In the genomic region with DNA sequence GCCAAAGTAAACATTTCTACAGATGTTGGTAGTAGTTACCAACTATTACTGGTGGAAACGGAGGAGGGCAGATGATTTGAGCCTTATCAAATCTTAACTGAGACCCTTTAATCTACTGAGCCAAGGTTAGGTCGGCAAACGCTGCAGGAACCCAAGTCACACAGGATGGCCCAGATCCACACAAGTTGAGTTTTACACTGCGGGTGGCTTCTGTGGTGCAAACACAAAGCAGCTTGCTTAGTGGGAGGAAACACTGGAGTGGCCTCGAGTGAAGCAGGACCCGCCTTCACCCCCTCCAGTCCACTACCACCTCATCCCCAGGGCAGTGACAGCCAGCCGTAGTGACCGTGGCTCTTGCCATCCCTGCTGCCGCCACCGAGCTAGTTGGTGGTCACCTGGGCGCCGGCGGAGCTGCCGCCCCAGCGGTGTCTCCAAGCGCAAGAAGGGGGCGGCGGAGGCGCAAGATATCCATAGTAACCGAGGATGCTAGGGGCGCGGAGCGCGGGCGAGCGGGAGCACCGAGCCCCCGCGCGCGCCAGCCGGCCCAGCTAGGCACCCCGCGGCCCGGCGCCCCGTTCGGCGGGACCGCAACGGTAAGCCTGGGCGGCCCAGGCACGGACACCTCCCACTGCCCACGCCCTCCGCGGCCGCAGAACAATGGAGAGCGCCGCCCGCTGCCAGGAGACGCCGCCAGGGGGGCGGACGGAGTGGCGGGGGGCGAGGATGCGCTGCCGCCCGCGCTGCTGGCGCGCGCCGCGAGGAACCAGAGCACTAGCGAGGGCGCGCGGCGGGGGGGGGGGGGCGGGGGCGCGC, we compare ENCODE assay signal across 8 mouse cellular contexts.
DNase-seq lines count a peak whose midpoint lies in the region; ATAC-seq and TF ChIP-seq lines count a peak whose summit lies in the region.

No protein-coding gene starts in this region.

- intact Hi-C loops in heart, postnatal 25 days (cut with DNase I): no loop called here

- TF ChIP-seq CTCF in cerebellum, adult 2 months (IDR thresholded peaks at IDR 0.05; ENCODE audit: borderline replicate concordance, insufficient read depth, low read depth, low read length): no peak
- TF ChIP-seq CTCF in midbrain, postnatal 0 days (IDR thresholded peaks at IDR 0.05): no peak; the same call in 1 of the 2 replicates

- TF ChIP-seq POLR2A in cerebellum, adult 2 months (IDR thresholded peaks at IDR 0.05; ENCODE audit: borderline replicate concordance, insufficient read depth, low read length): no peak

- H3K4me2 ChIP-seq in midbrain, postnatal 0 days (ENCODE audit: low read depth, low read length, poor library complexity, severe bottlenecking): peak overlapping the region; percentile 73

- peaks cover 13% of the 10 kb centered on the region for H3K4me1 ChIP-seq in heart, embryonic 10.5 days
- no peaks in the 10 kb centered on the region; the same call in 1 of the 2 replicates for H3K4me1 ChIP-seq in cerebellum, adult 2 months (ENCODE audit: control insufficient read depth, insufficient read depth, low read length)
- H3K4me1 ChIP-seq in midbrain, postnatal 0 days (ENCODE audit: insufficient read depth, low read length): peaks cover 8% of the 10 kb centered on the region; the same call in 1 of the 2 replicates

- no peaks in the 10 kb centered on the region for H3K9me3 ChIP-seq in heart, embryonic 10.5 days
- no peaks in the 10 kb centered on the region for H3K9me3 ChIP-seq in midbrain, postnatal 0 days (ENCODE audit: low read length)

- H3K27me3 ChIP-seq in heart, embryonic 10.5 days (ENCODE audit: insufficient read depth, poor library complexity, severe bottlenecking): peaks cover 65% of the 10 kb centered on the region
- H3K27me3 ChIP-seq in cerebellum, adult 2 months (ENCODE audit: control insufficient read depth, insufficient read depth, low read length): no peaks in the 10 kb centered on the region
- H3K27me3 ChIP-seq in midbrain, postnatal 0 days (ENCODE audit: insufficient read depth, low read length): no peaks in the 10 kb centered on the region

- H3K9ac ChIP-seq in midbrain, postnatal 0 days (replicated peaks; ENCODE audit: low read length, poor library complexity, severe bottlenecking): peak overlapping the region; percentile 74

- peak overlapping the region; percentile 73 for H3K4me3 ChIP-seq in heart, embryonic 10.5 days
- peak overlapping the region; percentile 62 for H3K4me3 ChIP-seq in cerebellum, adult 2 months (replicated peaks; ENCODE audit: insufficient read depth, low read depth, low read length)
- H3K4me3 ChIP-seq in midbrain, postnatal 0 days (ENCODE audit: low read depth, low read length): peak overlapping the region; percentile 46

- ATAC-seq in midbrain, postnatal 0 days (ENCODE audit: low FRiP score): peak; percentile 85

- under 1% methylated on average over 51 of the region's 73 CpGs for WGBS in heart, embryonic 10.5 days
- 2% methylated on average over 56 of the region's 73 CpGs for WGBS in cerebellum, adult 2 months
- WGBS in midbrain, postnatal 0 days: 1% methylated on average over 21 of the region's 73 CpGs

- no peaks in the 10 kb centered on the region for H3K36me3 ChIP-seq in heart, embryonic 10.5 days
- no peaks in the 10 kb centered on the region for H3K36me3 ChIP-seq in midbrain, postnatal 0 days (ENCODE audit: insufficient read depth, low read length)

- no peak overlapping the region for H3K27ac ChIP-seq in heart, embryonic 10.5 days
- peak overlapping the region; percentile 52 for H3K27ac ChIP-seq in cerebellum, adult 2 months (ENCODE audit: insufficient read depth, low read length)
- H3K27ac ChIP-seq in midbrain, postnatal 0 days (ENCODE audit: low read depth, low read length): peak overlapping the region; percentile 88

- DNase-seq in heart, embryonic 10.5 days (ENCODE audit: low spot score): no peak
- no peak for DNase-seq in heart, postnatal 25 days (ENCODE audit: low spot score)
- DNase-seq in cerebellum, adult 2 months: peak; percentile 53 to 62
- DNase-seq in frontal cortex, postnatal 10 days (ENCODE audit: low spot score in 2 of 2): peak; percentile 41 to 67
- peak; percentile 41 for DNase-seq in left cerebral cortex, adult 11 months (ENCODE audit: low spot score)
- peak; percentile 71 for DNase-seq in midbrain, postnatal 0 days (ENCODE audit: low spot score)
- DNase-seq in urinary bladder, postnatal 25 days (ENCODE audit: low spot score): no peak
- DNase-seq in urinary bladder, postnatal 4 days (ENCODE audit: low spot score in 2 of 2): no peak

Comparison
In these comparisons a context has a peak if more than half of its experiments do, and no peak if none do; other contexts are left out.
1. DNase-seq: peak in cerebellum, adult 2 months (2 of 2), frontal cortex, postnatal 10 days (2 of 2), left cerebral cortex, adult 11 months (single experiment) and midbrain, postnatal 0 days (single experiment); none in heart, embryonic 10.5 days (single experiment), heart, postnatal 25 days (single experiment), urinary bladder, postnatal 25 days (single experiment) and urinary bladder, postnatal 4 days (0 of 2).
2. Peak in every context shown above with its lines, with median percentiles within 50 percentile points of each other: H3K4me3 ChIP-seq.